Mouse (Mus musculus) embryonic facial prominence, embryonic 14.5 days (tissue): Measurements from ENCODE around the gene Ubxn10. TPM values are rescaled to one million over a fixed set of nuclear protein-coding genes. Genes with fewer than 3 reads are reported as not detected.
A peak's percentile ranks its signal among the peaks of the same experiment; 100 is the strongest.

Experiments used
- ATAC-seq: fragments of 200-750 bp; cut with Nextera tagmentation; 2 replicates; pipeline ENCODE4 v1.8.0; 2017; ENCODE audit warnings: low read depth, moderate number of reproducible peaks, moderate TSS enrichment
- DNase-seq: peaks from one replicate; pipeline ENCODE4 v3.0.0-alpha.2; 2015; ENCODE audit warnings: low spot score
- H3K27ac ChIP-seq: fragments of 300-500 bp; sonication (generic); replicated peaks from 2 replicates; pipeline ENCODE4 v1.5.1; 2014; ENCODE audit warnings: low read depth, mild to moderate bottlenecking, low read length, moderate library complexity
- H3K27me3 ChIP-seq: fragments of 300-500 bp; sonication (generic); replicated peaks from 2 replicates; pipeline ENCODE4 v1.6.1; 2014; ENCODE audit warnings: low read length; ENCODE audit not compliant: control insufficient read depth, insufficient read depth
- H3K36me3 ChIP-seq: fragments of 300-500 bp; sonication (generic); 2 replicates; pipeline ENCODE4 v1.6.1; 2014; ENCODE audit warnings: low read length, mixed read lengths; ENCODE audit not compliant: control insufficient read depth, insufficient read depth
- H3K4me1 ChIP-seq: fragments of 300-500 bp; sonication (generic); 2 replicates; pipeline ENCODE4 v1.6.1; 2014; ENCODE audit warnings: antibody characterized with exemption, low read length; ENCODE audit not compliant: control insufficient read depth, insufficient read depth
- H3K4me2 ChIP-seq: fragments of 300-500 bp; sonication (generic); 2 replicates; pipeline ENCODE4 v1.6.1; 2014; ENCODE audit warnings: low read depth, mild to moderate bottlenecking, low read length, moderate library complexity, mixed read lengths
- H3K4me3 ChIP-seq: fragments of 300-500 bp; sonication (generic); 2 replicates; pipeline ENCODE4 v1.5.1; 2014; ENCODE audit warnings: low read depth, mild to moderate bottlenecking, low read length
- H3K9ac ChIP-seq: fragments of 300-500 bp; sonication (generic); 2 replicates; pipeline ENCODE4 v1.6.1; 2014; ENCODE audit warnings: low read depth, mild to moderate bottlenecking, low read length, moderate library complexity, mixed read lengths
- H3K9me3 ChIP-seq: fragments of 300-500 bp; sonication (generic); 2 replicates; pipeline ENCODE4 v1.6.1; 2016; ENCODE audit warnings: low read length; ENCODE audit not compliant: control insufficient read depth
- whole genome bisulfite sequencing: fragments of 180-500 bp; shearing (Covaris S2); extraction: QIAGEN DNeasy Blood & Tissue Kit; methylation state at CpG from one replicate; pipeline ENCODE4 v1.1.7; 2014; 5-methylcytosine and 5-hydroxymethylcytosine counted together
- polyA plus RNA-seq: library from polyadenylated mRNA; unstranded; fragments of >200 nt; fragmentation: Nextera tagmentation; extraction: Ambion mirVana; gene quantifications from 2 replicates; pipeline ENCODE4 v1.2.1, GENCODE M21; 2014

Ubxn10 gene
- polyA plus RNA-seq, 1 experiment from 2014 or later, result 4.7 TPM

GRCm38 (mm10) chr4:138702528-138702927, 34.4 kb downstream of the Ubxn10 start:
- no peak overlapping the region for H3K27ac ChIP-seq
- no peak overlapping the region for H3K4me3 ChIP-seq
- ATAC-seq (no peak), DNase-seq (no peak)
- H3K36me3 ChIP-seq, result no peaks in the 10 kb centered on the region
- H3K9ac ChIP-seq, result no peak overlapping the region
- no peak overlapping the region for H3K4me2 ChIP-seq
- 76% methylated on average over 8 of the region's 8 CpGs for WGBS
- no peaks in the 10 kb centered on the region for H3K4me1 ChIP-seq
- H3K9me3 ChIP-seq, result no peaks in the 10 kb centered on the region
- H3K27me3 ChIP-seq, result no peaks in the 10 kb centered on the region; the same call in 1 of the 2 replicates

DNA sequence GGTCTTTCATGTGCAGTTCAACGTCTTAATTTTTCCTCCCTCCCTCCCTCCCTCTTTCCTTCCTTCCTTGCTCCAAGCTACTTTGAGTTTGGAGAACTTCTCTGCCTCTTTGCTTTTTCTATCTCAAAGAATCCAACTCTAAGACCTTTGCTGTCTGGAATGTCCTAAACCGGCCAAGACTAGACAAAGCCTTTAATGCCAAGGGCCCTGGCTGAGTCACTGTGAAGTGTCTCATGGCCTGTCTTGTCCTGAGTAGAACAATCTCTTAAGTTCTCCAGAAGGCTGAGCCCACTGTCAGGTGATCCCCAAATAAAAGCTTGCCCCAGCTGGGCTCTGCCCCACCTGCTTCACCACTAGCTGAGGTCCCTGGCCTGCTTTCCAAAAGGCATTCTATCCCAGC, 34.9 kb downstream of the Ubxn10 start:
- H3K27ac ChIP-seq, result no peak overlapping the region
- no peaks in the 10 kb centered on the region for H3K4me1 ChIP-seq
- no peaks in the 10 kb centered on the region for H3K36me3 ChIP-seq
- no peak overlapping the region for H3K9ac ChIP-seq
- H3K27me3 ChIP-seq, result peaks cover 2% of the 10 kb centered on the region; the same call in 1 of the 2 replicates
- no peak overlapping the region for H3K4me3 ChIP-seq
- no peaks in the 10 kb centered on the region for H3K9me3 ChIP-seq
- H3K4me2 ChIP-seq, result no peak overlapping the region
- no peak for DNase-seq
- no peak for ATAC-seq
- 77% methylated on average over 2 of the region's 2 CpGs for WGBS

DNA sequence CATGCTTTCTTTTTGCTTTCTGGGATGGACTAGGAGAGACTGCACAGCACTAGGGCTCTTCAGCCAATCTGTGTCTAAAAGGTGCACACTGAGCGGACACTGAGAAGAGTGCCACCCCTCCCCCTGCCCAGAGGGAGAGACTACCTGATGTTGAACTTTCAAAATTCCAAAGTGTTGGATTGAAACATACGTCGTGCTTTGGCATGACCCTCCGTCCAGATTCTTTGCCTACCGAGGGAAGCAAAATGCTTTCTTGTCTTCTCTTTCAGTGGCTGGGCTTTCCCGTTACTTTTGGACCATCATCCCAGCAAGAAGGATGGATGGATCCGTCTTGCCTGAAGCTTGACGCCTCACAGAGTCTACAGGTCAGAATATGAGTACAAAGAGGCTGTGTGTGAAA, 35.9 kb downstream of the Ubxn10 start:
- ATAC-seq (no peak), DNase-seq (no peak)
- 62% methylated on average over 8 of the region's 8 CpGs for WGBS

DNA sequence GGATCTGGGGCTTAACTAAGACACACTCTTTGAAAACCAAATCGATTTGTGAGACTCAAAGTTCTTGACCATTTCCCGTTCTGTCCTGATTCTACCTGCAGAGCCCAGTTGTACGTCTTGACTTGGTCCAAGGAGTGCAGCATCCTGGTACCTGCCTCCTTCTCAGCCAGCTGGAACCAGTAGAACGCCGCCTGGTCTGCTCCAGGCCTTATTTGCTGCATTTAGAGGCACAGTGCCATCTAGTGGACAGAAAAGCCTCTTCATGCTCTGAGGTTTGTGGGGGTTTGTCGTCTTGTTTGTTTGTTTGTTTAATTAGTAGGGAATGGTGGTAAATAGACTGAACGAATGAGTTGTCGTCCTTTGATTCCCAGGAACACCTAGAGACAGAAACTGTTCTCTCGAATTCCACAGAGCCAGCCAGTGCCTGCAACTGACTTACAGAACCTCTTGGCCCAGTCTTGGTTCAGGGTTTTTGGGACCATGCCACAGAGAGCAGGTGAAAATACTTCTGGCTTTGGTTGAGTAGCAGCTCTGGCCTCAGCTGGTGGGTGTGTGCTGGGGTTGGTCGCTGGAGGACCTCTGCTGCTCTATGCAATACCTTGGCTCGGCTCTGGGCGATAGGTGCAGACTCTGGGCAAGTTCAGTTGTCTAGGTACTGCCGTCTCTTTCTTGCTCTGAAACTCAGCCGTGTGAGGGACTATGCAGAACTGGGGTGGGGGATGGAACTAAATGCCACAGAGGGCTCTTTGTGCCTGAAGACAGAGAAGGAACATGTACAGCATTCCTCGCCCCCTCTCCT, 36.6 kb downstream of the Ubxn10 start:
- no peaks in the 10 kb centered on the region for H3K9me3 ChIP-seq
- 23% methylated on average over 15 of the region's 15 CpGs for WGBS
- no peaks in the 10 kb centered on the region for H3K4me1 ChIP-seq
- H3K4me3 ChIP-seq, result no peak overlapping the region
- DNase-seq, result peak; percentile 78
- no peak overlapping the region for H3K9ac ChIP-seq
- no peak for ATAC-seq
- no peaks in the 10 kb centered on the region for H3K36me3 ChIP-seq
- H3K4me2 ChIP-seq, result no peak overlapping the region
- H3K27ac ChIP-seq, result no peak overlapping the region
- H3K27me3 ChIP-seq, result peaks cover 6% of the 10 kb centered on the region; the same call in 1 of the 2 replicates

More for the DNA sequence above, 35.9 kb downstream of the Ubxn10 start:
- Histone ChIP-seq H3K9me3 (no peaks in the 10 kb centered on the region), H3K4me1 (no peaks in the 10 kb centered on the region), H3K36me3 (no peaks in the 10 kb centered on the region), H3K4me2 (no peak overlapping the region), H3K4me3 (no peak overlapping the region), H3K27ac (no peak overlapping the region), H3K9ac (no peak overlapping the region), H3K27me3 (peaks cover 6% of the 10 kb centered on the region; the same call in 1 of the 2 replicates)

GRCm38 (mm10) chr4:138698296-138698695, 38.7 kb downstream of the Ubxn10 start:
- ATAC-seq (no peak), DNase-seq (no peak)
- Histone ChIP-seq H3K27ac (no peak overlapping the region), H3K9me3 (no peaks in the 10 kb centered on the region), H3K4me2 (no peak overlapping the region), H3K4me1 (no peaks in the 10 kb centered on the region), H3K27me3 (peaks cover 11% of the 10 kb centered on the region; the same call in 1 of the 2 replicates), H3K36me3 (no peaks in the 10 kb centered on the region), H3K9ac (no peak overlapping the region), H3K4me3 (no peak overlapping the region)
- WGBS, result 55% methylated on average over 2 of the region's 2 CpGs

GRCm38 (mm10) chr4:138697166-138697860, 39.7 kb downstream of the Ubxn10 start:
- H3K9ac ChIP-seq, result no peak overlapping the region
- no peaks in the 10 kb centered on the region for H3K4me1 ChIP-seq
- H3K27me3 ChIP-seq, result peaks cover 13% of the 10 kb centered on the region; the same call in 1 of the 2 replicates
- H3K36me3 ChIP-seq, result no peaks in the 10 kb centered on the region
- H3K27ac ChIP-seq, result no peak overlapping the region
- H3K9me3 ChIP-seq, result no peaks in the 10 kb centered on the region
- ATAC-seq (no peak), DNase-seq (no peak)
- 43% methylated on average over 10 of the region's 10 CpGs for WGBS
- no peak overlapping the region for H3K4me3 ChIP-seq
- no peak overlapping the region for H3K4me2 ChIP-seq

- Histone ChIP-seq H3K27me3 (peaks cover 18% of the 10 kb centered on the region; the same call in 1 of the 2 replicates), H3K27ac (no peak overlapping the region), H3K4me1 (no peaks in the 10 kb centered on the region), H3K9me3 (no peaks in the 10 kb centered on the region), H3K36me3 (no peaks in the 10 kb centered on the region), H3K4me3 (no peak overlapping the region), H3K9ac (no peak overlapping the region), H3K4me2 (no peak overlapping the region)
- DNase-seq (peak; percentile 32), ATAC-seq (no peak)
- 24% methylated on average over 7 of the region's 7 CpGs for WGBS
Observed at GRCm38 (mm10) chr4:138696720-138697119, 40.2 kb downstream of the Ubxn10 start.

DNA sequence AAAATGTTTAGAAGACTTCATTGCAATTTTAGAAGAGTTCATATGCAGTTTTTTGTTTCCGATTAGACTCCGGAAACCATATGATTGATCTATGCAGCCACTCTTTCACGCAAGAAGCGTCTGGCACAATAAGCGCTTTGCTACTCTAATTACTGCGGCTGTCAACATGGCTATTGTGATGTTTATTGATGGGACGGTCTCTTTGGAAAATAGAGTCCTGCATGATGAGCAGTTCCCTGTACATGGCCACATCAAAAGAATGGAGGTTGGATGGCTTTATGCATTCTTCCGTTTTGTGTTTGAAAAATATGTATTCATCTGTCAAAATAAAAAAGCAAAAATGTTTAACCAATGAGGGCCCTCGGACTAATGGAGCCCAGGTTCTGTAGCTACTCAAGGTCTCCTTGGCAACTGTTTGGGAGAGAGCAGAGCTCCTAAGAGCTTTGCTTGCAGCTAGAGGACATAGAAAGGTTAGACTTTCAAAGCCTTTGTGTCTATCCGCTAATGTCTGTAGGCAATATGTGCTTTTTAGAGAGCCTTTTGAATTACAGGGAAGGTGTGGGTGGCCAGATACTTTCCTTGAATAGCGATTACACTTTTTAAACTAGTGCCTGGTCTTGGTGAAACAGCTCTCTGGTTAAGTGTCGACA, 43.8 kb downstream of the Ubxn10 start:
- no peak for ATAC-seq
- DNase-seq, result no peak
- Histone ChIP-seq H3K4me2 (no peak overlapping the region), H3K4me1 (no peaks in the 10 kb centered on the region), H3K36me3 (no peaks in the 10 kb centered on the region), H3K9ac (no peak overlapping the region), H3K27me3 (peaks cover 45% of the 10 kb centered on the region), H3K27ac (no peak overlapping the region), H3K9me3 (no peaks in the 10 kb centered on the region), H3K4me3 (no peak overlapping the region)
- WGBS, result 45% methylated on average over 12 of the region's 12 CpGs
